Mouse (Mus musculus) hindbrain, embryonic 15.5 days (tissue): ENCODE data around the gene Hoxd10. TPM values are rescaled to one million over a fixed set of nuclear protein-coding genes. Genes with fewer than 3 reads are reported as not detected.
A peak's percentile ranks its signal among the peaks of the same experiment; 100 is the strongest.

Experiments used
- ATAC-seq: fragments of 200-750 bp; cut with Nextera tagmentation; 2 replicates; pipeline ENCODE4 v1.8.0; 2017; ENCODE audit warnings: low read depth, moderate number of reproducible peaks, moderate TSS enrichment; ENCODE audit not compliant: low FRiP score
- H3K27ac ChIP-seq: fragments of 300-500 bp; sonication (generic); replicated peaks from 2 replicates; pipeline ENCODE4 v1.5.1; 2015; ENCODE audit warnings: mild to moderate bottlenecking, inconsistent platforms
- H3K27me3 ChIP-seq: fragments of 300-500 bp; sonication (generic); 2 replicates; pipeline ENCODE4 v1.6.1; 2015; ENCODE audit warnings: control low read depth, inconsistent platforms
- H3K36me3 ChIP-seq: fragments of 300-500 bp; sonication (generic); 2 replicates; pipeline ENCODE4 v1.6.1; 2015; ENCODE audit warnings: control low read depth, inconsistent platforms
- H3K4me1 ChIP-seq: fragments of 300-500 bp; sonication (generic); replicated peaks from 2 replicates; pipeline ENCODE4 v1.6.1; 2015; ENCODE audit warnings: control low read depth, inconsistent platforms
- H3K4me2 ChIP-seq: fragments of 300-500 bp; sonication (generic); 2 replicates; pipeline ENCODE4 v1.6.1; 2015; ENCODE audit warnings: moderate library complexity, mild to moderate bottlenecking, inconsistent platforms
- H3K4me3 ChIP-seq: fragments of 300-500 bp; sonication (generic); 2 replicates; pipeline ENCODE4 v1.5.1; 2015; ENCODE audit warnings: mild to moderate bottlenecking, inconsistent platforms
- H3K9ac ChIP-seq: fragments of 300-500 bp; sonication (generic); 2 replicates; pipeline ENCODE4 v1.6.1; 2015; ENCODE audit warnings: inconsistent platforms
- H3K9me3 ChIP-seq: fragments of 300-500 bp; sonication (generic); 2 replicates; pipeline ENCODE4 v1.6.1; 2016; ENCODE audit warnings: control low read depth, inconsistent platforms
- WGBS: fragments of 180-500 bp; shearing (Covaris S2); methylation state at CpG from one replicate; pipeline ENCODE4 v1.1.7; 2015; 5-methylcytosine and 5-hydroxymethylcytosine counted together
- polyA plus RNA-seq: library from polyadenylated mRNA; unstranded; fragments of >200 nt; fragmentation: Nextera tagmentation; extraction: Ambion mirVana; gene quantifications from 2 replicates; pipeline ENCODE4 v1.2.1, GENCODE M21; 2015

Hoxd10 gene
- polyA plus RNA-seq, 1 experiment from 2014 or later: not detected

GRCm38 (mm10) chr2:74695813-74696430 is 4.2 kb downstream of the Hoxd10 start:
- Histone ChIP-seq H3K9ac (no peak overlapping the region), H3K27ac (no peak overlapping the region), H3K4me2 (no peak overlapping the region), H3K4me1 (peaks cover 12% of the 10 kb centered on the region), H3K4me3 (no peak overlapping the region), H3K9me3 (no peaks in the 10 kb centered on the region), H3K36me3 (no peaks in the 10 kb centered on the region), H3K27me3 (peaks cover 87% of the 10 kb centered on the region)
- no peak for ATAC-seq
- WGBS: 3% methylated on average over 7 of the region's 7 CpGs

GRCm38 (mm10) chr2:74696442-74697335 is 5.0 kb downstream of the Hoxd10 start:
- ATAC-seq: no peak
- Histone ChIP-seq H3K9me3 (no peaks in the 10 kb centered on the region), H3K4me1 (peaks cover 12% of the 10 kb centered on the region), H3K9ac (no peak overlapping the region), H3K36me3 (no peaks in the 10 kb centered on the region), H3K27me3 (peaks cover 87% of the 10 kb centered on the region), H3K4me2 (no peak overlapping the region), H3K27ac (no peak overlapping the region), H3K4me3 (no peak overlapping the region)
- WGBS: 2% methylated on average over 34 of the region's 34 CpGs

GRCm38 (mm10) chr2:74697567-74698121 is 5.9 kb downstream of the Hoxd10 start, which contains the start of gene Hoxd9:
Gene Hoxd9 (plus strand): TSS chr2:74697727.
- WGBS: under 1% methylated on average over 43 of the region's 43 CpGs
- H3K36me3 ChIP-seq: no peaks in the 10 kb centered on the region
- H3K27me3 ChIP-seq: peaks cover 85% of the 10 kb centered on the region
- peak within 1 kb of the TSS; percentile 26 for H3K4me3 ChIP-seq
- H3K4me1 ChIP-seq: peaks cover 12% of the 10 kb centered on the region
- H3K27ac ChIP-seq: no peak within 1 kb of the TSS
- no peaks in the 10 kb centered on the region for H3K9me3 ChIP-seq
- 0 out of 2 replicates have a peak, but pooled peaks have one; percentile 15 for ATAC-seq
- H3K9ac ChIP-seq: no peak within 1 kb of the TSS
- peak within 1 kb of the TSS; percentile 51 for H3K4me2 ChIP-seq

DNA sequence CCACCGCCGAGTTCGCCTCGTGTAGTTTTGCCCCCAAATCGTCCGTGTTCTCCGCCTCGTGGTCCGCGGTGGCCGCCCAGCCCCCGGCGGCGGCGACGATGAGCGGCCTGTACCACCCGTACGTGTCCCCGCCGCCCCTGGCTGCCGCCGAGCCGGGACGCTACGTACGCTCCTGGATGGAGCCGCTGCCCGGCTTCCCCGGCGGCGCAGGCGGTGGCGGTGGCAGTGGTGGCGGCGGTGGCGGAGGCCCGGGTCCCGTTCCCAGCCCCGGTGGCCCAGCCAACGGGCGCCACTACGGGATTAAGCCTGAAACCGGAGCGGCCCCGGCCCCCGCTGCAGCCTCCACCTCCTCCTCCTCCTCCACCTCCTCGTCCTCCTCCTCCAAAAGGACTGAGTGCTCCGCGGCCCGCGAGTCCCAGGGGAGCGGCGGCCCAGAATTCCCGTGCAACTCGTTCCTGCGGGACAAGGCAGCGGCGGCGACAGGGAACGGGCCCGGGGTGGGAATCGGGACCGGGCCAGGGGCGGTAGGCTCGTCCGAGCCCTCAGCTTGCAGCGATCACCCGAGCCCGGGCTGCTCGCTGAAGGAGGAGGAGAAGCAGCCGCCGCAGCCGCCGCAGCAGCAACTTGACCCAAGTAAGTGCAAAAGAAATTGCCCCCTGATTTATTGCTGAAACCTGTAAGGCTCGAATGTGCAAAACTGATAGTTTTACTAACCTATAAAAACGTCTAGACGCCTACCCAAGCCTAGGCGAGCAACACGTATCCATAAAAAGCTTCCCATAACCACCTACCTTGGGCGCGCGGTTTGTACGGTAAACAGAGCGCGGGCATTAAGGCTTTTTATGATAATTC is 6.7 kb downstream of the Hoxd10 start:
- H3K4me1 ChIP-seq: peaks cover 12% of the 10 kb centered on the region
- peak overlapping the region; percentile 26 for H3K4me3 ChIP-seq
- peak overlapping the region; percentile 51 for H3K4me2 ChIP-seq
- no peaks in the 10 kb centered on the region for H3K9me3 ChIP-seq
- no peaks in the 10 kb centered on the region for H3K36me3 ChIP-seq
- H3K9ac ChIP-seq: no peak overlapping the region
- H3K27ac ChIP-seq: no peak overlapping the region
- peaks cover 82% of the 10 kb centered on the region for H3K27me3 ChIP-seq
- under 1% methylated on average over 70 of the region's 86 CpGs for WGBS
- ATAC-seq: no peak

DNA sequence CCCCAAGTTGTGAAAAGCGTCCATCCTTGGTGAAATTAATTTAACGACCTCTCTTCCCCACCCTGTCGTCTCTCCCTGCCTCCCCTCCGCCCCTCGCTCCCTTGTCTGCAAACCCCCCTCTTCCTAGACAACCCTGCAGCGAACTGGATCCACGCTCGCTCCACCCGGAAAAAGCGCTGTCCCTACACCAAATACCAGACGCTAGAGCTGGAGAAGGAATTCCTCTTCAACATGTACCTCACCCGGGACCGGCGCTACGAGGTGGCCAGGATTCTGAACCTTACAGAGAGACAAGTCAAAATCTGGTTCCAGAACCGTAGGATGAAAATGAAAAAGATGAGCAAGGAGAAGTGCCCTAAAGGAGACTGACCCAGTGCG is 7.3 kb downstream of the Hoxd10 start:
- H3K4me1 ChIP-seq: peaks cover 12% of the 10 kb centered on the region
- no peak for ATAC-seq
- H3K27ac ChIP-seq: no peak overlapping the region
- H3K27me3 ChIP-seq: peaks cover 82% of the 10 kb centered on the region
- no peak overlapping the region for H3K4me3 ChIP-seq
- H3K9ac ChIP-seq: no peak overlapping the region
- H3K9me3 ChIP-seq: no peaks in the 10 kb centered on the region
- H3K4me2 ChIP-seq: no peak overlapping the region
- WGBS: 2% methylated on average over 17 of the region's 17 CpGs
- H3K36me3 ChIP-seq: no peaks in the 10 kb centered on the region

DNA sequence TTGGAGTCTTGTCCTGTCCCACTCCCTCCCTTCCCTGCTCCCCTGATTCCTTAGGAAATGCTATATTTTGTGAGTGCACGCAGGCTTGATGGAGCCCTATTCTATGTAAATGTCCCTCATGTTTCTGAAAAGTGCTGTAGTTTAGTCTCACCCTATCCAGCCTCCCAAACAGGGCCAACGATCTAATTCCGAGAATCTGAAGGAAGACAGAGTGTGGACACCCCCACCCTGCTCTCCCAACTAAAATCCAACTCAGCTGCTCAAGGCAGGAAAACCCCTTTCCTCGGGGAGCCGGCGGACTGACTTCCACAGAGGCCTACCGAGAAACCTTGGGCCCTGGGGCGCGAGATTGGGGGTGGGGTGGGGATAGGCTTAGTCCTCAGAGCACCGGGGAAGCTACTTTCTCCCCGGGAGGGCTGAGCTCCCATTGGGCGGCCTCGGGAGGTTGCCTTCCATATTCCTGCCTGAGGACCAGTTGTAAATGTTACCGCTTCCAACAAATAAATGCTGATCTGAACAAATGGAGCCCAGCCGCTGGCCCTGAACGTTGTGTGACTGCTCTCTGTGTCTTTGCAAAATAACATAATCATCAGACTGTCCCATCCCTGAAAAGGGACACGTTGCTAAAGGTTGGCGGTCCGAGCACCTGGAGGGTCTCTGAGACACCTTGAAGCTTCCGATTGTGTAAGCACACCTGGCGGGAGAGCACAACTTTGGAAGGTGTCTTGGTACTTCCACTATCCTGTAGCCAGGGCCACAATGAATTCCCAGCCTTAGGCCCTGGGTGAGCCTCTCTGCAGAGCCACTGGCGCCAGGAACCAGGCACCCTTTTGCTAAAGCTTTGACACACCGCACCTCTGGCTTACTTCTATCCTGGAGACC is 8.2 kb downstream of the Hoxd10 start:
- H3K4me3 ChIP-seq: no peak overlapping the region

DNA sequence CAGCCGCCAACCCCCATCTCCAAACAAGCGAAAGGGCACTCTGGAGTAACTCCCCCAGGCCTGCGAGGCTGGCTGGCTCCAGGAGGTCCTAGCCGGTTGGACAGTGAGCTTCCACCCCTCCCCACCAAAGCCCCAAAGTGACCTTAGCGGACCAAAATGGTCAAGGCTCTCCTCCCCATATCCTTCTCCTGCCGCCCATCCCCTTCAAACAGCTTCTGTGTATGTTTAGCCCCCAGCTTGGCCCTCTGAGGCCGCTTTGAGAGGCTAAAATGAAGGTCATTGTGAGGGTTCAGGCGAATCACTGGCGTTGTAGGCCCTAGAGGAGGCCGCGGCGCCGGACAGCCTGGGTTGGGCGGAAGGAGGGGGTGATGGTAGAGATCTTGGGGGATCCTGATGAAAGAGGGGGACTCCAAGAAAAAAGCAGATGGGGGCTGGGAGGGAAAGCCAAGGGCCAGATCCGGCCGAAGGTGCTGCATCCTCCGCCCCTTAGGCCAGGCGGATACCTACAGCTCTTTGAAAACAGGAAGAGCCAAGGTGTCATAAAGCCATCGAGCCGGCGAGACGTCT is 8.9 kb downstream of the Hoxd10 start:
- Histone ChIP-seq H3K9ac (no peak overlapping the region), H3K4me3 (no peak overlapping the region), H3K27me3 (peaks cover 78% of the 10 kb centered on the region), H3K9me3 (no peaks in the 10 kb centered on the region), H3K4me1 (peaks cover 21% of the 10 kb centered on the region), H3K36me3 (no peaks in the 10 kb centered on the region), H3K27ac (no peak overlapping the region), H3K4me2 (no peak overlapping the region)
- no peak for ATAC-seq
- WGBS: 2% methylated on average over 22 of the region's 22 CpGs

More for the DNA sequence above, 8.2 kb downstream of the Hoxd10 start:
- Histone ChIP-seq H3K4me2 (no peak overlapping the region), H3K4me1 (peaks cover 14% of the 10 kb centered on the region), H3K27ac (no peak overlapping the region), H3K27me3 (peaks cover 80% of the 10 kb centered on the region), H3K36me3 (no peaks in the 10 kb centered on the region), H3K9ac (no peak overlapping the region), H3K9me3 (no peaks in the 10 kb centered on the region)
- ATAC-seq: no peak
- 3% methylated on average over 23 of the region's 23 CpGs for WGBS

GRCm38 (mm10) chr2:74701949-74702819 is 10.5 kb downstream of the Hoxd10 start:
- Histone ChIP-seq H3K9ac (no peak overlapping the region), H3K36me3 (no peaks in the 10 kb centered on the region), H3K4me2 (no peak overlapping the region), H3K4me1 (peaks cover 23% of the 10 kb centered on the region), H3K27me3 (peaks cover 76% of the 10 kb centered on the region), H3K9me3 (no peaks in the 10 kb centered on the region), H3K27ac (no peak overlapping the region), H3K4me3 (no peak overlapping the region)
- no peak for ATAC-seq
- WGBS: 11% methylated on average over 17 of the region's 17 CpGs

- peaks cover 77% of the 10 kb centered on the region for H3K27me3 ChIP-seq
- WGBS: 16% methylated on average over 6 of the region's 6 CpGs
- H3K9ac ChIP-seq: no peak overlapping the region
- no peak overlapping the region for H3K4me2 ChIP-seq
- peaks cover 19% of the 10 kb centered on the region for H3K4me1 ChIP-seq
- ATAC-seq: no peak
- no peak overlapping the region for H3K4me3 ChIP-seq
- H3K27ac ChIP-seq: no peak overlapping the region
- no peaks in the 10 kb centered on the region for H3K36me3 ChIP-seq
- no peaks in the 10 kb centered on the region for H3K9me3 ChIP-seq
These were observed 11.1 kb downstream of the Hoxd10 start for GRCm38 (mm10) chr2:74702820-74703219.

DNA sequence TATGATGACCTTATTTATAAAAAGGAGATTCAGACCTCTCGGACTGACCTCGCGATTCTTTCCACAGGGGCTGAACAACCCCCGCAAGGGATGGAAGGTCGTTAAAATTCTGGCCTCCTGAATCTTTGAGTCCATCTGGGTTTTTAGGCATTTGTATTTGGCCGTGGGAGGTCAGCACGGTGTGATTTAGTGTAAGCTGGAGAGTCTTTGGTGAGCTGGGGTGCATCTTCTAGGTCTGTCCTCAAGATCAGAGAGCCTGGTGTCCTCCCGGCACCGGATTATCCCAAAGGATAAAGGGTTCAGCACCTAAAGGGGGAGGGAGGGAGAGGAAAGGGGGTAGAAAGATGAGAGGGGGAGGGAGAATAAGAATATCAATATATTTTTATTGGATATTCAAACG is 11.6 kb downstream of the Hoxd10 start:
- Histone ChIP-seq H3K9me3 (no peaks in the 10 kb centered on the region), H3K4me3 (no peak overlapping the region), H3K36me3 (no peaks in the 10 kb centered on the region), H3K4me2 (no peak overlapping the region), H3K4me1 (peaks cover 14% of the 10 kb centered on the region), H3K27me3 (peaks cover 82% of the 10 kb centered on the region), H3K27ac (no peak overlapping the region), H3K9ac (no peak overlapping the region)
- 4% methylated on average over 10 of the region's 10 CpGs for WGBS
- no peak for ATAC-seq
